22 mouse cellular contexts compared by ENCODE assay signal in genomic region chr19:56944211-56944610, GRCm38 (mm10).
DNase-seq lines count a peak whose midpoint lies in the region; ATAC-seq and TF ChIP-seq lines count a peak whose summit lies in the region.
"Had no signal": no experiment of that assay in that cellular context is flagged by ENCODE, and none has a peak within 500 bp of the region (broad histone marks: within the 10 kb centered on the region; RNA-seq: fewer than 3 reads in every experiment).

No protein-coding gene starts in this region.

- TF ChIP-seq POLR2A in kidney, adult 2 months (IDR thresholded peaks at IDR 0.05; ENCODE audit: low read depth, low read length): no peak

- no peak overlapping the region for H3K27ac ChIP-seq in heart, embryonic 11.5 days (ENCODE audit: low read depth, low read length)
- 0 out of 2 replicates have a peak overlapping the region, but pooled peaks have one; percentile 10 for H3K27ac ChIP-seq in intestine, embryonic 15.5 days
- H3K27ac ChIP-seq in kidney, adult 2 months (ENCODE audit: insufficient read depth, low read depth, low read length): peak overlapping the region; percentile 80
- H3K27ac ChIP-seq: forebrain, embryonic 15.5 days; hindbrain, postnatal 0 days; left cerebral cortex, adult 2 months; neural tube, embryonic 13.5 days had no signal

- H3K9me3 ChIP-seq in heart, embryonic 11.5 days (replicated peaks; ENCODE audit: control insufficient read depth, low read length): no peaks in the 10 kb centered on the region
- no peaks in the 10 kb centered on the region for H3K9me3 ChIP-seq in intestine, embryonic 15.5 days
- H3K9me3 ChIP-seq: forebrain, embryonic 15.5 days; neural tube, embryonic 13.5 days had no signal

- H3K4me3 ChIP-seq in heart, embryonic 11.5 days (ENCODE audit: low read depth, low read length): no peak overlapping the region
- H3K4me3 ChIP-seq in intestine, embryonic 15.5 days (replicated peaks): no peak overlapping the region
- H3K4me3 ChIP-seq in kidney, adult 2 months (ENCODE audit: insufficient read depth, low read depth, low read length): no peak overlapping the region
- H3K4me3 ChIP-seq: forebrain, embryonic 15.5 days; left cerebral cortex, adult 2 months; neural tube, embryonic 13.5 days had no signal

- WGBS in heart, embryonic 11.5 days (ENCODE audit: insufficient replicate concordance): 73% methylated on average over 9 of the region's 9 CpGs
- WGBS in intestine, embryonic 15.5 days: 42% methylated on average over 9 of the region's 9 CpGs
- 53% methylated on average over 9 of the region's 9 CpGs for WGBS in kidney, adult 2 months

- no peak for ATAC-seq in heart, embryonic 11.5 days (replicated peaks; ENCODE audit: insufficient number of reproducible peaks, low FRiP score, low TSS enrichment)
- ATAC-seq in intestine, embryonic 15.5 days: no peak
- no peak for ATAC-seq in activated CD4-positive, CD25-positive, alpha-beta regulatory T cell, adult 4 months
- ATAC-seq: forebrain, embryonic 15.5 days; hindbrain, postnatal 0 days; lung, postnatal 0 days had no signal

- H3K27me3 ChIP-seq in heart, embryonic 11.5 days (ENCODE audit: control insufficient read depth, insufficient read depth, low read length): no peaks in the 10 kb centered on the region
- no peaks in the 10 kb centered on the region for H3K27me3 ChIP-seq in intestine, embryonic 15.5 days (replicated peaks)
- no peaks in the 10 kb centered on the region for H3K27me3 ChIP-seq in kidney, adult 2 months (replicated peaks; ENCODE audit: control insufficient read depth, insufficient read depth, low read length)
- H3K27me3 ChIP-seq: forebrain, embryonic 15.5 days; neural tube, embryonic 13.5 days had no signal

- H3K36me3 ChIP-seq in heart, embryonic 11.5 days (ENCODE audit: control insufficient read depth, insufficient read depth, low read length): no peaks in the 10 kb centered on the region
- H3K36me3 ChIP-seq in intestine, embryonic 15.5 days: no peaks in the 10 kb centered on the region
- H3K36me3 ChIP-seq in kidney, adult 2 months (ENCODE audit: control insufficient read depth, insufficient read depth, low read length): no peaks in the 10 kb centered on the region
- H3K36me3 ChIP-seq: forebrain, embryonic 15.5 days had no signal

- no peak overlapping the region for H3K9ac ChIP-seq in heart, embryonic 11.5 days (ENCODE audit: low read depth, low read length)
- no peak overlapping the region for H3K9ac ChIP-seq in intestine, embryonic 15.5 days
- H3K9ac ChIP-seq: forebrain, embryonic 15.5 days; neural tube, embryonic 13.5 days had no signal

- no peak overlapping the region for H3K4me2 ChIP-seq in heart, embryonic 11.5 days
- H3K4me2 ChIP-seq in intestine, embryonic 15.5 days (replicated peaks): no peak overlapping the region
- H3K4me2 ChIP-seq: forebrain, embryonic 15.5 days; liver, embryonic 11.5 days; neural tube, embryonic 13.5 days had no signal

- no peaks in the 10 kb centered on the region for H3K4me1 ChIP-seq in heart, embryonic 11.5 days (ENCODE audit: control insufficient read depth, insufficient read depth, low read length)
- H3K4me1 ChIP-seq in intestine, embryonic 15.5 days (replicated peaks): 0 out of 2 replicates have a peak, but pooled peaks cover 8% of the 10 kb centered on the region
- H3K4me1 ChIP-seq in kidney, adult 2 months (ENCODE audit: control insufficient read depth, insufficient read depth, low read length): no peaks in the 10 kb centered on the region
- H3K4me1 ChIP-seq: forebrain, embryonic 15.5 days had no signal

- no peak for TF ChIP-seq CTCF in kidney, adult 2 months (conservative IDR thresholded peaks at IDR 0.05; ENCODE audit: insufficient read depth, insufficient read length, low read depth, low read length)

- DNase-seq in heart, adult 11 months: peak; percentile 92
- DNase-seq in kidney, adult 2 months: peak; percentile 84
- peak; percentile 77 for DNase-seq in kidney, postnatal 10 days
- DNase-seq in layer of hippocampus, adult 11-12 months (ENCODE audit: low spot score): no peak
- no peak for DNase-seq in urinary bladder, postnatal 25 days (ENCODE audit: low spot score)
- DNase-seq: cerebellum, adult 11 months; cerebellum, postnatal 10 days; layer of hippocampus, adult 9-11 months; left cerebral cortex, postnatal 4 days; midbrain, embryonic 14.5 days; right cerebral cortex, postnatal 14 days; spleen, adult 18-20 months; thymus, postnatal 25 days had no signal

Comparison
In these comparisons a context has a peak if more than half of its experiments do, and no peak if none do; other contexts are left out.
1. DNase-seq: peak in heart, adult 11 months (single experiment), kidney, adult 2 months (single experiment) and kidney, postnatal 10 days (single experiment); none in layer of hippocampus, adult 11-12 months (single experiment) and urinary bladder, postnatal 25 days (single experiment).